Mouse (Mus musculus) CH12F3 (cell line): ENCODE measurements around the gene Ece1.

Source experiments
- in situ Hi-C: fragments of 300-500 bp; cut with MboI; formaldehyde crosslinking; loops from 2 replicates; pipeline ENCODE4 v1.14.3; 2020; ENCODE audit warnings: low sequenced_read_pairs

Ece1 gene

DNA sequence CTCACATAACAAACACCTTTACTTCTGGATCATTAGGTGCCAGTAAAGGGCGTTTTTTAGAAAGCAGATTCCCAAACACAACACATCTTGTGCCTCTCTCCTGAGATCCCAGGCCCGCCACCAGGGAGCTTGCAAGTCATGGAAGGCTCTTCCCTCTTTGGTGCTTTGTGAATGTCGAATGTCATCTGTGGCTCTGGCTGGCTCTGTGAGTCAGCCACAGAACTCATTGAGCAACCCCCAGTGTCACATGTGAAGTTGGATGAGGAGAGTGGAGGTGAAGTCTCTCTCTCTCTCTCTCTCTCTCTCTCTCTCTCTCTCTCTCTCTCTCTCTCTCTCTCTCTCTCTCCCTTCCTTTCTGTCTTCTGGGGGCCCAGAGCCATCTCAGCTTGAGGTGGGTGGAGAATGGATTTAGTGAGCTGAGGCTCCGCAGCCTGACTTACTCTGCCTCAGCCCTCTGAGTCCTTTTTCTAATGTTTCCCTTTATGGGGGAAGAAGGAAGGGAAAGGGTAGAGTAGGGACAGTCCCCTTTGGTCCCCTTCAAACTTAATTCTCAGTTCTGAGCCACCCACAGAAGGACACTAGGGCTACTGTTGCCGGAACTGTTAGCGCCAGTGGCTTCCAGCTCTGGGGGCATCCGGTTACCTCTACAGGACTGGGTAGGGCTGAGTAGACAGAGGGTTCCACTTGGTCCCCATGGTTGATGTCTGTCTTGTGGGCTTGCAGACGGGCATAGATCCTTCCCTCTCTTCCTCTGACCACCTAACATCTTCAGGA, 17.5 kb downstream of the Ece1 start:
- in situ Hi-C loops, result no loop called here

DNA sequence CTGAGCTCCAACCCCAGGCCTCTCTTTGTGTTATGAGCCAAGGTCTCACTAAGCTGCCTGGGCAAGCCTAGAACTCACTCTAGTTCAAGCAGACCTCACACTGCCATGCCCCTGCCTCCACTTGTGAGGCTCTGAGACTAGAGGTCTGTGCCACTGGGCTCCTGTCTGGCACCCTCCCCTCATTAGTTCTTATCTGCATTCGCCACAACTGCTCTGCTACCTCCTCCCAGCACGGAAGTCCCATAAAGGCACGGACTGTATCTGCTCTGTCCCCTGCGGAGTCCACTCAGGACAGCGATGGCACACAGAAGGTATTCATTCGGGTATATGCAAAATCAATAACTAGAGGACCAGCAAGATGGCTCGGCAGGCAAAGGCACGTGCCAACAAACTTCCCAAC, 19.4 kb downstream of the Ece1 start:
- in situ Hi-C loops, result no loop called here

DNA sequence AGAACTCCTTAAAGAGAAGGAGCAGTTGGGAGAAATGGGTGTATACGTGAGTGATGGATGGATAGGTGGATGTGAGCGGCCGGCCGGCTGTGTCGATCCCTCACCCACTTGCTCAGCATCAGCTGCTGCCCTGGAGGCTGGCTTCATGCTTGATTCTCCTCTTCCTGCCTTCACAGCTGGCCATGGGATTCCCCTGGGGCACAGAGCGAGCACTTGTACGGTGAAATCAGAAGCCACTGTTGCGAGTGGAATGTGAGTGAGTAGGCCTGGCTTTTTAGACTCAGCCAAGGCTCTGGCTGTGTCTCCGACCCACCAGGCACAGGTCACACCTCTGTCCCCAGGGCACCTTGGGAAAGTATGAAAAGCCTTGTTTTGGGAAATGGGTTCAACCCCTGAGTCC, 20.6 kb downstream of the Ece1 start:
- in situ Hi-C loops, result no loop called here

DNA sequence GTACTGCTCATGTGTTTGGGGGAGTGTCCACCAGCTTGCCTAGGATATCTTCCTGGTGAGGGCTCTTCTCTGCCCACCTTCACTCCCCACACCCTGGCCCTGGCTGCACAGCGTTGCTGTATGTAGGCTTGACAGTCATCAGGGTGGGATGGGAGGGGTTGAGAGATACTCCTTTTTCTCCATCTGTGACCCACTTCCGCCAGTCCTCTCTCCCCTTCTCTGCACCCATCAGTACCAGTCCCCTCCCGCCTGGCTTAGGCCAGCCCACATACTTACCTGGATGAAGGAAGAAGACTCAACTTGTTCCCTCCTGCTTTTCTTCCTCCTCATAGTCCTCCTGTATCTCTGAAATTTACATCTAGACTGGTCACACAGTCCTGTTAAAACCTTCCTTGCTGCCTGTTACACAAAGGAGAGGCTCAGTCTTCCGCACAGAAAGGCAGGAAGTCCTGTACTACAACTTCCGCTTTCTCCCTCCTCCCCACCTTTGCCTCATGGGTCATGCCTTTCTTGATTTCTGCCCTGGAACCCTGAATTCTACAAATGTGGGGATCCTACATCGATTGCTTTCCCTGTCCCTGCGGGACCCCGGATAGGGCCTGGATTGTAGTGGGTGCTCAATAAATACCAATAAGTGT, 21.6 kb downstream of the Ece1 start:
- in situ Hi-C loops, result no loop called here

DNA sequence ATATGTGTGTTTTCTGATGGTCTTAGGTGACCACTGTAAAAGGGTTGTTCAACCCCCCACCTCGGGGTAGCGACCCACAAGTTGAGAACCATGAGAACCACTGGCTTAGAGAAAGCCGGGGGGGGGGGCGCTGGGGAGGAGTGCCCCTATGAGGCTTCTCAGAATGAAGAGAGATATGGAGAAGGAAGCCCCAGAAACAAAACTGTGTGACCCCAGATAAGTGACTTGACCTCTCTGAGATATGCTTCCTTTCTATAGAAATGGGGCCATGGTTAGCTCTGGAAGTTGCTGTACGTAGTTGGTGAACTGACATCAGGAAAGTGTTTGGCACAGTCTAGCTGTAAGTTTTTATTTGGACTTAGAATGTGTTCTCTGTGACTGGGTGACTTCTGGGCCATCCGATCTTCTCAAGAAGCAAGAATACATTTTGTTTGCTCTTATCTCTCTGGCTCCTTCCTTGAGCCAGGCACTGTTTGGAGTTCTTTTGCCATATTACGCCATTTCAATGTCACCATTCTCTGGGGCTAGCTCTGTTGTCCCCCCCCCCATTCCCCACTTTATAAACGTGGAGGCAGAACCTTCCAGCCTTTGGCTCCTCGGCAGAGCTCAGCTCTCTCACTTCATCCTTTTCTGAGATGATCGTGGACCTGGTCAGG, 25.4 kb downstream of the Ece1 start:
- in situ Hi-C loops, result no loop called here

DNA sequence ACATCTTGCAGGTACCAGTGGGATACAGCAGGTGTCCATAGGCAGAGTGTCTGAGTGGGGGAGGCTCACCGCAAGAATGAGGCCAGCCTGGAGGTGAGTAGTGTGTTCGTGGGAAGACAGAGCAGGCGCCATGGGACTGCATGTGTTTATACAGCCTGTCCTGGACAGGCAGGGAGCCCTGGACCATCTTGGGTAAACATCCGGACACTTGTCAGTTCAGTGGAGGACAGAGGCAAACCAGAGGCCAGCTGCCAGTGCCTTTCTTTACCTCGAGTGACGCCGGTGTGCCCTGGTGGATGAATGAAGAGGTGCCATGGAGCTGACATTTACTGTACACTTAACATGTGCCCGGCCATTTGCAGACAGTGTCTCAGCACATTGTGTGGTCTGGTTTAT, 26.0 kb downstream of the Ece1 start:
- in situ Hi-C loops, result no loop called here

DNA sequence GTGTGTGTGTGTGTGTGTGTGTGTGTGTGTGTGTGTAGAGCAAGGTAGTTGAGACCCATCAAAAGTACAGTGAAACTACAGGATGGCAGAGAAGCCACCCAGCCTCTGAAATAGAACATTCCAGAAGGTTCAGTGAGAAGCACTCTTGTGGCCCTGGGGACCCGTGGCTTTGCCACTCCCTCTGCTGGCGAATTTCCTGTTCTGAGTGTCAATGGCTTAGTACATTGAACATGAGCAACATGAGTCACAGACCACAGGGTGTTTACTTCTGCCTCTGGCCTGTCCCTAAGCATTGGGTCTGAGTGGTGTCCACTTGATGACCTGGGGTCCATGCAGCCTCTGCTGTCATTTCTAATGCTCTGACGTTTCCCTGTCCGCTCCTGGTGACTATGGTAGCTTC, 28.6 kb downstream of the Ece1 start:
- in situ Hi-C loops, result no loop called here

DNA sequence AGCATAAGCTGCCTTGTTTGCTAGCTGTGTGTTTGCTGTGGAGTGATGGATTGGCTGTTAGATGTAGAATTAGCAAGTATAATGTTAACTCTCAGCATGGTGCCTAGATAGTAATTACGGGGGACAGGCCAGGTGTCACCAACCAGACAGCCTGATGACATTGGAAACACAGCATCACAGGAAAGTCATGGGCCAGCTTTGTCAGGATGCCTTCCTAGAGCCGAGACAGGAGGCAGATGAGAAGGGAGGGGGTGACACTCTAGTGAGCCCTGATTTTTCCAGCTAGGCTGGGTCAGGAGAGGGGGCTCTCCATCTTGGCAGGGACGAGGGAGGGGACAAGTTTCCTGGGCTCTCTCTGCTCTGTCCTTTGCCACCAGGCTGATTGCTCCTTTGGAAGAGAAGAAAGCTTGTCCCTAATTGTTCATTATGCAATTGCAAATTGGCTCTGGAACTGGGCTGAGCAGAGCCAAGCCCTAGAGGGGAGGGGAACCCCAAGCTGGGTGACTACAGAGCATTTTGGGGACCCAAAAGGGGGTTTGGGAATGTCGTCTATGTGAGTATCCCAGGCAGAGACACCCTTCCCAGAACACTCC, 29.6 kb downstream of the Ece1 start:
- in situ Hi-C loops, result no loop called here

DNA sequence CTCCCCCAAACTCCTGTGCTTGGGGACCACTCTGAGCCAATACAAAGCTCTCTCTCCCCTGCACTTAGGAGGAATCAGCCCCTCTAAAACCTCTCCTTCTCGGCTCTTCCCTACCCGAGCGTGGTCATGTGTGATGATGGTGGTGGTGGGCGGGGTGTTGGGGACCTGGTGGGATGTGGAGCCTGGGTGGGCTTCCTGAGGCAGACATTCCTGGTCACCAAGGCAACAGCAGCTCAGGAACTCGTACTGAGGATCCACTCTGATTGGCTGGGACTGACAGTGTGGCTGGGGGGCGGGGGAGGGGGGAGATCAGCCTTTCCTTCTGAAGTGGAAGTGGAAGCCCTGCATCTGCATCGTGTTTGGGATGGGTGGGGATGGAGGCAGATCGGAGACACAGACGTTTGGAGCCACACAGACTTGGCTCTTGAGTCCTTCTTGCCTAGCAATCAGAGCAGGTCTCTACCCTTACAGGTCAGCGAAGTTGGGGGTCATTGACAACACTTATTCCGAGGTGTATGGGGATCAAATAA, 30.7 kb downstream of the Ece1 start:
- in situ Hi-C loops, result no loop called here

DNA sequence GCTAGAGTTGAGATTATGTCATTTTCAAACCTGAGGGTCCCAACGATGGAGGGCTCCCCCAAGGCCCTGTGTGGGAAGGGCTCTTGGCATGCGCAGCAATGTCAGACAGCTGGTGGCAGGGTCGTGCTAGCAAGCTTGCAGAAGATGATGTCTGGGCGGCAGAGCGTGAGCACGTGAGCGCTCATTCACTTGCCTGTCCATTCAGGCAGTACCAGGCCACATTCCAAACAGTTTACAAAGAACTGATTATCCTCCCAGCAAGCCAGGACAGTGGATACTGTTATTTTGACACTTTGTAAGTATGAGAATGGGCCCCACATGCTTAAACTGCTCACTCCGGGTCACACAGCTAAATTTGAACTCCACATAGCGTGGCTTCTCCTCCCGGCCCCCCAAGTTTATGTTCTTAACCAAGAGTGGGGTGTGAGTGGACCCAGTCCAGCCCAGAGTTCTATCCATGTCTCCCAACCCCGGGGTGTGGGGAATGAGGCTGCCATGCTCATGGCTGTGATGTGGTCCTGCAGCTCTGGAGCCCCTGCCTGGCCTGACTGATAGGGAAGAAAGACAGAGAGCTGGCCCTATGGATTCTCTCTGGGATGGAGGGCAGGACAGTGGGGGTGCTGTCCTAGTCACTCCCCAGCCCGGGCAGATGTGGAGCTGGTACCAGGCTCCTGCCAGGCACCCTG, 34.7 kb downstream of the Ece1 start:
- in situ Hi-C loops, result no loop called here

DNA sequence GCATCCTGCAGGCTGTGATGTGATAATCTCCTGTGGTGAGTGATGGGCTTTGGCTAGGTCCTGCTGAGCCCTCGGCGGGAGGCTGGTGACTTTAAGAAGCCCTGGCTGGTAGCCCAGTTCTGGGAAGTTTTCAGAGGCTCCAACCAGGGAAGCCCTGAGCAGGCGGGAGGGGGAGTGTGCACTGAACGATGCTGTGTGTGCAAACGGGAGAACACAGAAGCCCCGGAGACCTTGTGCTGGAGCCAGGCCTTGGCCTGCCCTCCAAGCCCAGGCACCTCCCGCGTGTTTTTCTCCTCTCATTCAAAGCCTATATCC, 35.2 kb downstream of the Ece1 start:
- in situ Hi-C loops, result no loop called here

DNA sequence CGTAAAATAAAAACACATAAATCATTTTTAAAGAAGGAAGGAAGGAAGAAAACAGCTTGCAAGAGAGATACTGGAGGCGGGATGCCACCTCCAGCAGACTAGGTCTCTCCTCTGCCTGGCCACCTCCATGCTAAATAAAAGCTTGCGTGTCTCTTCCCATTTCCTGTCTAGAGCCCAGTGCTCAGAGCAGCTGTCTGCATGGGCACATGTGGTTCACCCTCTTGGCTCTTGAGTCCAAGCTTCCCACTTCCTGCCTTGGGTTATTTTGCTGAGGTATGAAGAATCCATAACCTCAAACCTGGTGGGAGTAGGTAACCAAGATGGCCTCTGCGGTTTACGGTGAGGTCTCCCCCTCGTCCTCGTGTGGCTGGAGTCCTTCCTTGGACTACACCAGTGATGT, 36.5 kb downstream of the Ece1 start:
- in situ Hi-C loops, result no loop called here

DNA sequence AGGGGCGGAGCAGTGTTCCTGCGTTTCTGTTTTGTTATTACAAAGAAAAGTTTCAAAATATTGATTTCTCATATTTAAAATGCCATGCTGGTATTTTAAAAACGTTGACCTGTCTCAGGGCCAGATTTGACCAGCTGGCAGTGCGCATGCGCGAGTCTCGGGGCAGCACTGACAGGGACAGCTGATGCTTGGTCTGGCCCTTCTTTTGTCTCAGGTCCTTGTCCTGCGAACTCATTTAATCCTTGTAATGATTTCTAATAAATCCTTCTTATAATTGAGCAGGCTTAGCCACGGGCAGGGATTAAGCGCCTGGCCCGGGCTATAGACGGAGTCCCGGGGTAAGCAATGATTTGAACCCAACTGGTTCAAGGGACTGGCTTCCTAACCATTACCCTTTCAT, 40.2 kb downstream of the Ece1 start:
- in situ Hi-C loops, result no loop called here

DNA sequence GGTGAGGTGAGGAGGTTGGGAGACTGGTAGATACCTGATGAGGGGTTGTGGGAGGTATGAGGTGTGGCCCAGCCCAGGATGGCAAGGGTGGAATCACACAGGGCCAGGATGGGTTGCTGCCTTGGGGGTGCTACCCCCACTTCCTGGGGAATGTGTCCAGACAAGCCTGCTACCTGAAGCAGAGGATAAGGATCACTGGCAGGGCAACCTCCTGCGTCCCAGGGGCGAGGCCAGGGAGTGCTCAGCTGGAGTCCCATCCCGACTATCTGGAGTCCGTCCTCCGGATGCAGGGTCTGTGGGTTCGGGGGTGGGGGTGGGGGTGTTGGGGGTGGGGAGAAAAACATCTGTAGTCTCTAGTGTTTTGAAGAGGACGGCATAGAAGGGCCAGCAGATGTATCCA, 40.8 kb downstream of the Ece1 start:
- in situ Hi-C loops, result no loop called here

DNA sequence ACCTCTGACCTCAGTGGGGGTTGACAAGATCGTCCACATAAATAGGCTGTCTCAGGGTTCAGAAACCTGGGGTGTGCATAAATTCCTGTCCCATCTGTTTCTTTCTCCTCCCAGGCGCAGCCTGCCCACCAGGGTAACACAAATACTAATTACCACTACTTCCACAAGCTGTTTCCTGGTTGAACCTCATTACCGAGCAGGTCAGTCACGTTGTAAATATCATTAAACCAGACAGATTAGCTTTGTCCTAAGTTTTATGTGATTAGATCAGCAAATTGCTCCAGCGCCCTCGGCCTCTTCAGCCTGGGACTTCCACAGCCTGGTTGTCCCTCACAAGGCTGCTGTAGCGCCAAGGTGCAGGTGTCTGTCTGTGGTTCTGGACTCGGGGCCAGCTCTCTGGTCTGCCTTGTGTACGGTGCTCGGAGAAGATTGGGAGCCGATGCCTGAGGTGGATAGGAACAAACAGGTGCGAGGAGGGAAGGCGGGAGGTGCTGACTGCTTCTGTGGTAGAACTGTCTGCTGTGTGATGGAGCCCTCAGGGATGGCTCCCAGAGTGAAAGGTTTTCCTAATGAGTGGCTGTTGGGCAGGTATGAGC, 43.0 kb downstream of the Ece1 start:
- in situ Hi-C loops, result no loop called here

DNA sequence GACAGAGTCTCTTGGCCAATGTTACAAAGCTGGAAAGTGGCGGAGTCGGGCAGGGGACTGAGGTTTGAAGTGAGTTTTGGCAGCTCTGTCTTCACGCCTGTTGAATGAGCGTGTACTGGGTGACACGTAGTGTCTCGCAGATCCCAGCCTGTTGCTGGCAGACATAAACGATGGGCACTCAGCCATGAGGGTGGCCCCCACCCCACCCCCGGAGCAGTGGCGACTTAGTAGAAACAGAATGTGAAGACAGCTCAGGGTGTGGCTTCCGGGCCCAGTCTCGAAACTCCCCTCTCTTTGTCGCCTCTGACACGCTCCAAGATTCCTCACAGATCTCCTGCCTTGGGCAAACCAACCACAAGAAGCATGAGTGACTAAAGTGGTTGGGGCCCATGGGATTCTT, 45.9 kb downstream of the Ece1 start:
- in situ Hi-C loops, result no loop called here

DNA sequence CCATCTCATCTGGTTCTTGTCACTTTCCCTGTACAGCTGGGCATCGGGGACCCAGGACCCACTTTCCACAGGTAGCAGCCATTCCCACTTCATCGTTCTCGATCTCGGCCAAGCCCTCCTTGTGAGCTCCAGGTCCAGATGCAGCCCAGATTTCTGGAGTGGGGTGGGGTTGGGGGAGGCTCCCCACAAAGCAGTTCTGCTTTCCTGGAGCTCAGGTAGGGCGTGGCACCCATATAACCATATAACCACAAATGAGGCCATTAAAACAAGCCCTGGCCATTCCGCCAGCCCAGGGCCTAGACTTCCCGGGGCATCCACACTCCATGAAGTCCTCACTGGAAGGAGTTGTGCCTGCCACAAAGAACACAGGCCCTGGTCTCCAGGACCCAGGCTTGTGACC, 46.5 kb downstream of the Ece1 start:
- in situ Hi-C loops, result no loop called here

DNA sequence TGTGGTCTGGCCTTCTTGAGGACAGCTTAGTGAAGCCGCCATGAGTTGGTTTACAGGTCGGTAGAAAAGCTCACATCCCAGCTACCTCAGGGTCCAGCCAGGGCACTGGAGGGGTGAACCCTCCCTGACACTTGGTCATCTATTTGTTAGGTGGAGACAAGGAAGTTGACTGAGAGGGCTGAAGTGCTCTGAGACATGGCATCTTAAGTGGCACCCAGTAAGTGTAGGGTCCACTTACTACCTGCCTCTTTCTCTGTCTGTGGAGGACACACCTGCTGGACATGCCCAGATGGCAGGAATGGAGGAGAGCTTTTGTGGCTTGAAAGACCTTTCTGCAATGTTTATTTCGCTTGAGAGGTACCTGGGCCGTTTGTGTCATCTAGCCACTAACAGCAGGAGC, 46.9 kb downstream of the Ece1 start:
- in situ Hi-C loops, result no loop called here

DNA sequence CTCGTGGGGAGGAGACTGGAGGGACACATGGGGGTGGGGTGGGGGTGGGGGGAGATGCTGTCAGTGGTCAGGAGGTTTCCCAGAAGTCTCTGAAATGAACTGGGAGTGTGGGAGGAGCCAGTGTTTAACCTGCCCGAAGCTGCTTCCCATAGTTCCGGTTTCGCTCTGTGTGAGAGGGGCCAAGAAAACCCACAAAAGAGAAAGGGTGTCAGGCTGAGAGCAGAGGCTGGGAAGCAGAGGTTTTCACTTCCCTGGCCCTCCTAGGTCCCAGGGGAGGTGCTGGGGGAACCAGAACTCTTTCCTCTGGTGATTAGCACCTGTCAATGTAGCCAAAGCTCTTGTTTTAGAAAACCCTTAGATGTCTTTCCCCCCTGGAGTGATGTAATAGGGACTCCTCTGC, 47.4 kb downstream of the Ece1 start:
- in situ Hi-C loops, result no loop called here

DNA sequence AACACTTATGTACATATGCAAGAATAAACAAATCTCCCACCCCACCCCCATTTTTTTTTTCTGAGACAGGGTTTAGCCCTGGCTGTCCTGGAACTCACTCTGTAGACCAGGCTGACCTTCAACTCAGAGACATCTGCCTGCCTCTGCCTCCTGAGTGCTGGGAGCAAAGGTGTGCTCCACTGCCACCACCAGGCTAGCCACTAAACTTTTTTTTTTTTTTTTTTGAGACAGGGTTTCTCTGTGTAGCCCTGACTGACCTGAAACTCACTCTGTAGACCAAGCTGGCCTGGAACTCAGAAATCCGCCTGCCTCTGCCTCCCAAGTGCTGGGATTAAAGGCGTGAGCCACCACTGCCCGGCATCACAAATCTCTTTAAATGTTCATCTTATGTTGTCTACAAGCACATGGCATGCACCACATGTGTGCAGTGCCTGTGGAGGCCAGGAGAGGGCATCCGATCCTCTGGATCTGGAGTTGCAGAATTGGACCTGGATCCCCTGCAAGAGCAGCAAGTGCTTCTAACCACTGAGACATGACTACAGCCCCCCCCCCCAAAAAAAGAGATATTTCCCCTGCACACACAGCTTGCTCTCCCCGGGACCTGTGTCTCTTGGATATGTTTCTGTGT, 48.5 kb downstream of the Ece1 start:
- in situ Hi-C loops, result no loop called here
